Mouse (Mus musculus): Measurements from ENCODE around the gene Ncbp3.

Ncbp3 gene

DNA sequence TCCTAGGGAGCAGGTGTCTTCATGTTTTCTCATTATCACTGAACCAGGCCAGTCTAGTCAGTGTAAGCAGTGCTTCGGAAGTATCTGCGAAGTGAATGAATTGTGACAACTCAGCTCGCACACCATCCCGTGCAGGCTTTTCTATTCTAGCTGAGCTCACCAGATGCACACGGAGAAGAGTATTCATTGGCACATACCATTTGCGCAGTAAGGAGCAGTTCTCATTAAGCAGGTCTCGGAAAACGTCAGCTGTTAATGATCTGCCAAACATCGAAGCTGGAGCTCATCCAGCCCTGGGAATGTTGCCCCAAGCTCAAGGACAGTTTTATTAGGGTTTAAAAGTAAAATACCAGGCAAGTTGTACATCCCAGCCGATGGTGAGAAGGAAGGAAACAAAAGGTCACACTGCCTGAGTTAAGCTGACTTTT, 37.2 kb downstream of the Ncbp3 start:
- peak; percentile 31 to 76 for DNase-seq (ENCODE audit: inconsistent age in 2 of 2, low spot score in 1 of 2)

GRCm38 (mm10) chr11:73085391-73085790, 37.8 kb downstream of the Ncbp3 start:
- peak in 1 of 2 experiments; percentile 48 for DNase-seq (ENCODE audit: inconsistent age in 2 of 2, low spot score in 1 of 2)

DNA sequence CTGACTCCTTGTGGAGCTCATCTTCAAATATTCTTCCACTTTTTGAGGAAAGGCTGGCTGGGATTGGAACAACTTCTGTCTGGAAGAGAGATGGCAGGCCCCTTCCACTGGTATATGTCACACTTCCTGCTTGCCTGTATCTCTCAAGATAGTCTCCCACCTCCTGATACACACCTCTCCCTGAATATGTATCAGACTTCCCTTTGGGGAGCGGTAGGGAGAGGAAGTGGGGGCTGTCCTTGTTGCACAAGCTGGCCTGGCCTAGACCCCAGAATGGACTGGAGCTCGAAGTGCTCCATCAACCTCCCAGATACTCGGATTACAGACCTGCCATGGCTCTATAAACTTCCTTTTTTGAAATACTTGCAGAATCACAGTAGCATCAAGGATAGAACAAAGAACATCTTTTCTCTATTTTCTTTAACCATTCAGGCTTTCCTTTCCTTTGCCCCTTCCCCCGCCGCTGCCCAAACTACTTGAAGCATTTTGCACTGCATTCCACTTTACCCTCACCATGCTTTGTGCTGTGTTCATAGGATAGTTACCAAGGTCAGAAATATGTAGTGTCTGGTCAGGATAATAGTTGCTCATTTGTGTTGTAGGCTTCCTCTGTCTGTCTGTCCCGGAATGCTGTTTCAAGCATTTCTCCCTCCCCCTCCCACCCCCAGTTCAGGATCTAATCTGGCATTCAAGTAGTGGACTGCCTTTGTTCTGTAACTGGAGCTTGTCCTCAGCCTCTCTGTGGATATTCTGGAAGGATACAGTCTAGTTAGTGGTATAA, 40.3 kb downstream of the Ncbp3 start:
- no peak for DNase-seq (ENCODE audit: inconsistent age in 2 of 2, low spot score in 1 of 2)

DNA sequence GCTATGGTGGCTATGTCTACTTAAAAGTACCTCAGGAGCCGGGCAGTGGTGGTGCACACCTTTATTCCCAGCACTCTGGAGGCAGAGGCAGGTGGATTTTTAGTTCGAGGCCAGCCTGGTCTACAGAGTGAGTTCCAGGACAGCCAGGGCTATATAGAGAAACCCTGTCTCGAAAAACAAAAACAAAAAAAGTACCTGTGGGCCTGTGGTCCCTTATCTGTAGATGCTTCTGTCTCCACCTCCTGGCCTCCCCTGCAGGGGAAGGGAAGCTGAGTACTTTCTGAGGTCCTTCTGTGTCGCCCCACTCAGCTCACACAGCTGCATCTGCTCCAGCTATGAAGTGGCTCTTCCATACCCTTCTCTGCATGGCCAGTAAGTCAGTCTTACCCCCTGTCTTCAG, 42.7 kb downstream of the Ncbp3 start, which contains the start of gene Itgae:
TSS of gene Itgae (plus strand) at position 301 of the 400 bp plus-strand sequence.
- DNase-seq (ENCODE audit: inconsistent age in 2 of 2, low spot score in 1 of 2) = no peak

DNA sequence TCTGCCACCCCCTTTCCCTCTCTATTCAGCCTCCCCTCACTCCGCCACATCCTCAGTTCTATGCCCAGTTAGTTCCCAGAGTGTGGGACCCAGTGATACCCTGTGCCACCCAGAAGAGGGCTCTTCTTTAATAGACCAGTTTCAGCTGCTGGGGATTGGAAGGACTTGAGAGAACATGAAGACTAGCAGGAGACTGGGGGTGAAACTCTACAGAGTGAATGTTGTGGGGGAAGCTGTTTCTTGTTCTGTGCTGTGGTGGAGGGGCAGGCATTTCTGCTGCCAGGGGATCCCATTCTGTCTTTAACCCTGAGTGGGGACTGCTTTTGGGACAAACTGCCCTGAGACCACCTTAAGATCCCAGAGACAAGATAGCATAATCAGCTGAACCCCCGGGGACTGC, 43.2 kb downstream of the Ncbp3 start:
- no peak for DNase-seq (ENCODE audit: inconsistent age in 2 of 2, low spot score in 1 of 2)

DNA sequence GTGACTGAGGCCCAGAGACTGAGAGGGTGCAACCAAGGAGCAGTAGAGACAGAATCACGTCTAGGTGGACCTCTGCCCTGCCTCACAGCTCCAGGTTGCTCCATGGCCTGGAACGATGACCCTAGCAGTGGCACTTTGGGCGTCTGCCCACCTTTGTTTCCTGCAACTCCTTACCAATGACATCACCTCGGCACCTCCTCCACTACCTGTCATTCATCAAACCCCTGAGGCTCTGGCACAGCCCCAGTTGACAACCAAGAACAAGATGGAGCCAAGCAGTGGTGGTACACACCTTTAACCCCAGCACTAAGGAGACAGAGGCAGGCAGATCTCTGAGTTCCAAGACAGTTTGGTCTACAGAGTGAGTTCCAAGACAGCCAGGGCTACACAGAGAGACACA, 44.5 kb downstream of the Ncbp3 start:
- DNase-seq (ENCODE audit: inconsistent age in 2 of 2, low spot score in 1 of 2) = no peak

- DNase-seq (ENCODE audit: inconsistent age in 2 of 2, low spot score in 1 of 2) = peak in 1 of 2 experiments; percentile 45
These were observed 45.3 kb downstream of the Ncbp3 start for GRCm38 (mm10) chr11:73092877-73093276.

- DNase-seq (ENCODE audit: inconsistent age in 2 of 2, low spot score in 1 of 2) = no peak
These were observed 46.8 kb downstream of the Ncbp3 start for GRCm38 (mm10) chr11:73094231-73094995.

- DNase-seq (ENCODE audit: inconsistent age in 2 of 2, low spot score in 1 of 2) = no peak
These were observed 51.3 kb downstream of the Ncbp3 start for GRCm38 (mm10) chr11:73098860-73099259.

DNA sequence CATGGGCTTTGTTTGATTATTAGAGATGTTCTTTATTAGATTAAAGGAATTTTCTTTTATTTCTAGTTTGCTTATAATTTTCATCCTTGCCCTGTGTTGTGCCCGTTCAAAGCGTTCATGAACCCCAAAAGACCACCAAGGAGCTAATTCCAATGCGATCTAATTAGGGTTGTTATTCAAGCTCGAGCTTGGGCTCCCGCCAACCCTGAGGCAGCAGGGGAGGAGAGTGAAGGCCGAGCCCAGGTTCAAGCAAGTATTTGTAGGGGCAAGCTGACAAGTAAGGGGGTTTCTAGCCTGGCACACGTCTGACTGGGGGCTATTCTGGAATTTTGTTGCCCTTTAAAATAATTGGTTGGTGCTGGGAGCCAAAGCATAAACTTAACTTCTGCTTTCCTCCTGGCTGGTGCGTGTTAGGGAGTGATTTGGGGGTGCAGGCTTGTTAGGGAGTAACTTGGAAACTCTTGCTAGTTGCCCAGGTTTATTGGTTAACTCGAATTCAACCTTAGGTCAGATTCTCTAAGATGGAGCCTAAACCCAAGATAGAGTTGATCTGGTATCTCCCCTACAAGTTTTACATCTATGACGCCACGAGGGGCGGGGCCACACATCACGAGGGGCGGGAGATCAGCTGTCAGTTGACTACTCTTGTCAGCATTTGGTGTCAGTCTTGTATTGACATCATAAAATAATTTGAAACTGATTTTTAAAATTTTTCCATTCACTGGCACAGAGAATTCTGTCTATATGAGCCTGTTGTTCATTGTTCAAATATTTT, 52.6 kb downstream of the Ncbp3 start:
- no peak for DNase-seq (ENCODE audit: inconsistent age in 2 of 2, low spot score in 1 of 2)

DNA sequence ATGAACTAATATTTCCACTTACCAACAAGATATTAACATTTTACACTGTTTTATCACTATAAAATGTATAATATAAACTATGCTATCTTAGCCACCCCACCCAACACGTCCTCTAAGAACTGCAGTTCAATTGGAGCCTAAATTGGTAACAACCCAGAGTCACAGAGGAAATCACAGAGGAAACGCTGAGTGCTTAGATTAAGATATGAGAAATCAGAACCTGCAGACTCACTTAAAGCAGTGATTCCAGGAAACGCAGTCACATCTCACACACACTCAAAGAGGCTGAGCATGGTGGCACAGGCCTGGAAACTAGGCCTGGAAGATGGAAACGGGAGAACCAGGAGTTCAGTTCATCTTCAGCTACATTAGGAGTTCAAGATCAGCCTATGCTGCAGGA, 53.7 kb downstream of the Ncbp3 start:
- DNase-seq (ENCODE audit: inconsistent age in 2 of 2, low spot score in 1 of 2) = no peak

GRCm38 (mm10) chr11:73105246-73105645, 57.7 kb downstream of the Ncbp3 start:
- no peak for DNase-seq (ENCODE audit: inconsistent age in 2 of 2, low spot score in 1 of 2)

- DNase-seq (ENCODE audit: inconsistent age in 2 of 2, low spot score in 1 of 2) = peak in 1 of 2 experiments; percentile 70
These were observed 59.8 kb downstream of the Ncbp3 start for GRCm38 (mm10) chr11:73107358-73107757.

- DNase-seq (ENCODE audit: inconsistent age in 2 of 2, low spot score in 1 of 2) = no peak
These were observed 60.8 kb downstream of the Ncbp3 start for GRCm38 (mm10) chr11:73108195-73108897.

- peak in 1 of 2 experiments; percentile 41 for DNase-seq (ENCODE audit: inconsistent age in 2 of 2, low spot score in 1 of 2)
These were observed 61.5 kb downstream of the Ncbp3 start for GRCm38 (mm10) chr11:73108898-73109625.

- DNase-seq (ENCODE audit: inconsistent age in 2 of 2, low spot score in 1 of 2) = peak; percentile 15 to 84
These were observed 62.4 kb downstream of the Ncbp3 start for GRCm38 (mm10) chr11:73109941-73110340.

GRCm38 (mm10) chr11:73111414-73111813, 63.8 kb downstream of the Ncbp3 start:
- DNase-seq (ENCODE audit: inconsistent age in 2 of 2, low spot score in 1 of 2) = no peak

DNA sequence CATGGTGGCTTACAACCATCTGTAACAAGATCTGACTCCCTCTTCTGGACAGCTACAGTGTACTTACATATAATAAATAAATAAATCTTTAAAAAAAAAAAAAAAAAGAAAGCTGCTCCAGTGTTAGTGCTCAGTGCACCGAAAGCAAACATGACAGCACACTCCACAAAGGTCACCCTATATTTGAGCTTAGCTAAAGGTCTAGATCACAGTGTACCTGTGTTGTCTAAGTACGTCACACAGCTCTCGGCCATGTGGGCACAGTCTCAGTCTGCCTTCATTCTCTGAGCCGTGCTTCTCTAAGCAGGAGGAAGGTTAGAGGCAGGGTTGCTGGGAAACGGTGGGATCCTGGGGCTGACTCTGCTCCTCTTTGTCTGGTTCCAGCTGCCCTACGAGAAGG, 78.9 kb downstream of the Ncbp3 start:
- no peak for DNase-seq (ENCODE audit: inconsistent age in 2 of 2, low spot score in 1 of 2)

DNA sequence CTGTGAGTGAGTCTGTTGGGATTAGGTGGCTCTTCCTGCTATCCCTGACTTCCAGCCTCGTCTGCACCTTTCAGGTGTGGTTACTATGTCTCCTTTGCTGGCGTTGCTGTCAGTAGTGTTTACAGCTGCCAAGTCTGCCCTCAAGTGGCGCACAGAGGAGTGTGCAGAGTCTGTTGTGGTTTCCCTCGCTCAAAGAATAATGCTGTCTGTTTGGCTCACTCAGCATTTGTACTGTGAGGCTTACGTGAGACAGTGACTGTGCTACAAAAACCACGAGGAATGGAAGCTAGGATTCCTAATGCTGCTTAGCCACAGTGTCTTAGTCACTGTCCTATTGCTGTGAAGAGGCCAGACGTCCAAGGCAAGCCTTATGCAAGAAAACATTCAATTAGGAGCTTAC, 83.4 kb downstream of the Ncbp3 start:
- DNase-seq (ENCODE audit: inconsistent age in 2 of 2, low spot score in 1 of 2) = peak in 1 of 2 experiments; percentile 46

DNA sequence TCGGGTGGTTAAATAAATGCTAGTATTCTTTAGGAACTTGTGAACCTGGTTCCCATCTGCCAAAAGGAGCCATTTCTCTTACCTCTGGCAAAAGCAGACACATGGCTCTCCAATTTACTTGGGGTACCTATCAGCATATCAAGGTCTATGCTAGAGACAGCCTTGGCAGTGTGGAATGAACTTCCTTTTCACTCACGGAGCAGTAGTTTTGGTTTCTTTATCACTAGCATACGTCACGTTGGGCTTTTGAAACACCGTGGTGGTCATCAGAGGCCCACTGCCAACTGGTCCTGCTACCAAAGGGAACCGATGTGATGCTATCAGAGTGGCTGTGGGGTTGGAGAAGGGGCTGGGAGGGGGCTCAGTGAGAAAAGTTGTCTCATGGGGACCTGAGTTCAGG, 85.4 kb downstream of the Ncbp3 start:
- no peak for DNase-seq (ENCODE audit: inconsistent age in 2 of 2, low spot score in 1 of 2)
